Mouse (Mus musculus): Measurements from ENCODE around the gene Ascl3. TPM values are rescaled to one million over a fixed set of nuclear protein-coding genes. Genes with fewer than 3 reads are reported as not detected.

Gene Ascl3
- not detected in 2 replicates for polyA plus RNA-seq (2015; fragmentation: Nextera tagmentation; extraction: Ambion mirVana)

DNA sequence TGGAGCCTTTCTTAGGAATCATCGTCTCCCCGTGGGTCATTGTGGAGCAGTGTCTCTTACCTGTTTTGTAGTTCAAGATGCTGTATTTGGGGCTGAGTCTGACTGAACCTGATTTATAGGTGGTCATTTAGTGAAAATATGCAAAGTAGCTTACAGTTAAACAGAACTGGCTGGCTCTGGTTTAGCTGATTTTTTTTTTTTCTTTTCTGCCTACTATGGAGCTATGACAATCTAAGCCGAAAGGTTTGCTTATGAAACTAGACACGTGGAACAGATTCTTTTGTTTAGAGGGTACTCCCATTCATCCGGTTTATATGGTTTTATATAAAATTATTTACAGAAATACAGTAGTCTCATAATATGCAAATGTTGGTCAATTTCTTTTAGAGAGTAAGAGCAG is at the start of gene Ascl3:
TSS of gene Ascl3 (minus strand) at position 101 of the 400 bp plus-strand sequence.
- no peak for ATAC-seq (ENCODE audit: insufficient read depth)
- Histone ChIP-seq H3K4me2 (no peak within 1 kb of the TSS), H3K27ac (replicated peaks) (no peak within 1 kb of the TSS), H3K9me3 (replicated peaks) (no peaks in the 10 kb centered on the region), H3K36me3 (replicated peaks) (peaks cover 10% of the 10 kb centered on the region; the same call in 1 of the 2 replicates), H3K4me3 (replicated peaks) (no peak within 1 kb of the TSS), H3K9ac (no peak within 1 kb of the TSS), H3K4me1 (replicated peaks) (no peaks in the 10 kb centered on the region), H3K27me3 (no peaks in the 10 kb centered on the region)
- WGBS (ENCODE audit: insufficient replicate concordance) = 67% methylated on average over 5 of the region's 5 CpGs

DNA sequence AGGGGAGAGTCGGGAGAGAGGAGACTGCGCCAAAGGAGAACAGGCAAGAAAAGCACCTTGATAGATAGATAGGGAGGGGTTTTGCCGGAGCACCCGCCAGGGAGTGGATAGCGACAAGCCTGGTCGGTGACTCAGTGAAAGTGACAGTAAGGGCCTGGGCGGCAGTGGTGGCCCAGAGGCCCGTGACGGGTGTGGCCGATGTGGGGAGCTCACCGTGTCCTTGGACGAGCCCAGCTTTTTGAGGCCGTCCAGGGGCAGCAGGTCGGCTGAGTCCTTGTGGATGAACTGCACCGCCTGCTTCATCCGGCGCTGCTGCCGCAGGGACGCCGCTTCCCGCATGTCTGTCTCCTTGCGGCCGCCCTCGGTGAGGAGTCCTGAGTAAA is 49.6 kb upstream of the Ascl3 start:
- H3K27ac ChIP-seq (replicated peaks) = no peak overlapping the region
- peak overlapping the region; percentile 55 for H3K4me3 ChIP-seq (replicated peaks)
- H3K9me3 ChIP-seq (replicated peaks) = no peaks in the 10 kb centered on the region
- ATAC-seq (ENCODE audit: insufficient read depth) = peak; percentile 73
- peaks cover 74% of the 10 kb centered on the region for H3K27me3 ChIP-seq
- H3K9ac ChIP-seq = peak overlapping the region; percentile 40; the same call in 1 of the 2 replicates
- H3K4me2 ChIP-seq = peak overlapping the region; percentile 88
- peaks cover 16% of the 10 kb centered on the region for H3K4me1 ChIP-seq (replicated peaks)
- WGBS (ENCODE audit: insufficient replicate concordance) = 2% methylated on average over 24 of the region's 24 CpGs
- H3K36me3 ChIP-seq (replicated peaks) = no peaks in the 10 kb centered on the region

DNA sequence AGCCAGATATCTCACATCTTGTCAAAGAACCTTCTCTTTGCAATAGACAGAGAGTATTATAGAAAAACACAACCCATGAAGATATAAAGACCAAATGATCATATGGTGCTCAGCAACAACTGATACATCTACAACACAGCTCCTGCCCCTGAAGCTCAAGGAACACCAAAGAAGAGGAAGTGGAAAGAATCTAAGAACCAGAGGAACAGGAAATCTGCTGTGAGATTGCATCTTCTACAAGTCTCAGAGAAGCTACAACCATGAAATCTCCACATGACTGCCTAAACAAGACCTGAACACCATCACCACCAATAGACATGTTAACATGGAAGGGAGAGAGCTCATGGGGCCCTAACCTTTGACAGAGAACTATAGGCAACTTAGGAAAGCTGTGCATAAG is 40.7 kb upstream of the Ascl3 start:
- Histone ChIP-seq H3K27me3 (peaks cover 4% of the 10 kb centered on the region; the same call in 1 of the 2 replicates), H3K4me1 (replicated peaks) (peaks cover 22% of the 10 kb centered on the region), H3K36me3 (replicated peaks) (no peaks in the 10 kb centered on the region), H3K4me3 (replicated peaks) (no peak overlapping the region), H3K4me2 (no peak overlapping the region), H3K9me3 (replicated peaks) (no peaks in the 10 kb centered on the region), H3K9ac (no peak overlapping the region), H3K27ac (replicated peaks) (no peak overlapping the region)
- no peak for ATAC-seq (ENCODE audit: insufficient read depth)

- H3K4me3 ChIP-seq (replicated peaks) = no peak overlapping the region
- H3K4me1 ChIP-seq (replicated peaks) = peaks cover 31% of the 10 kb centered on the region
- H3K9ac ChIP-seq = no peak overlapping the region
- H3K27ac ChIP-seq (replicated peaks) = no peak overlapping the region
- ATAC-seq (ENCODE audit: insufficient read depth) = no peak
- H3K36me3 ChIP-seq (replicated peaks) = no peaks in the 10 kb centered on the region
- no peak overlapping the region for H3K4me2 ChIP-seq
- WGBS (ENCODE audit: insufficient replicate concordance) = 10% methylated on average over 2 of the region's 2 CpGs
- H3K9me3 ChIP-seq (replicated peaks) = no peaks in the 10 kb centered on the region
- no peaks in the 10 kb centered on the region for H3K27me3 ChIP-seq
Observed at GRCm38 (mm10) chr7:109768699-109769383, 37.3 kb upstream of the Ascl3 start.

DNA sequence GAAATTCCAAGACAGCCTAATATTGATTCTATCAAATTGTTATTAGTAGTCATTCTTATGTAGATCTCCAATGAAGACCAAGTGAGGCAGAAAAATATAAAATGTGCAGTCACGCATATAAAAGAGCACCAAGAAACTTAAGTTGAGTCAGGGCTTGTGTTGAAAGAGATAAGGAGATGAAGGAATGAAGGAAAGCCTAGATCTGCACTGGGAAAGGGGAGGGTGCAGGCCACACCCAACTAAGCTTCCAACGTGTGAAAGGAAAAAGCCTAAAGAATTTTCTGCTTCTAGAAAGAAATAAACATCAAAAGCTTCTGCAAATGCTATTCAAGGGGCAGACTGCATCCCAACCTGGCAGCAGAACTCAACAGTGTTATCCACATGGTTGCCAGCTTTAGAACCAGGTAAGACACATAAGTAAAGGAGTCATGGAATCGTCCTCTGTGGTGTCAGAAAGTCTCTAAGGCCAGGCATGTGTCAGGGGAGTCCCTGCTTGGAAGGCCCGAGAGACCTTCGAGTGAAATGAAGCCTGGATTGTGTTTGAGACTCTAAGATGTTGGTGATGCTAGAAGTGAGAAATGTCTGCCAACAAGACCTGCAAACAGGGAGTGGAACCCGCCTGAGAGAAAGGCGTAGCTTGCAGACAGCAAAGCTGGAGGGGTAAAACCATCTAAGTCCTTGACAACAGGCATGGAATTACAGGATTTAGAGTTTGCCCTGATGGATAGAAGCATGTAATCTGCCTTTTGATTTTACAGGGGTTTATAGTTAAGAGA is 36.2 kb upstream of the Ascl3 start:
- H3K9me3 ChIP-seq (replicated peaks) = no peaks in the 10 kb centered on the region
- peaks cover 31% of the 10 kb centered on the region for H3K4me1 ChIP-seq (replicated peaks)
- WGBS (ENCODE audit: insufficient replicate concordance) = 50% methylated on average over 7 of the region's 7 CpGs
- no peak overlapping the region for H3K4me3 ChIP-seq (replicated peaks)
- peak; percentile 86 for ATAC-seq (ENCODE audit: insufficient read depth)
- H3K36me3 ChIP-seq (replicated peaks) = no peaks in the 10 kb centered on the region
- no peaks in the 10 kb centered on the region for H3K27me3 ChIP-seq
- peak overlapping the region; percentile 42 for H3K4me2 ChIP-seq
- H3K27ac ChIP-seq (replicated peaks) = peak overlapping the region; percentile 19; the same call in 1 of the 2 replicates
- no peak overlapping the region for H3K9ac ChIP-seq

GRCm38 (mm10) chr7:109764009-109764408 is 32.5 kb upstream of the Ascl3 start:
- Histone ChIP-seq H3K27ac (replicated peaks) (no peak overlapping the region), H3K36me3 (replicated peaks) (no peaks in the 10 kb centered on the region), H3K9me3 (replicated peaks) (no peaks in the 10 kb centered on the region), H3K27me3 (no peaks in the 10 kb centered on the region), H3K4me2 (no peak overlapping the region), H3K9ac (no peak overlapping the region), H3K4me3 (replicated peaks) (no peak overlapping the region), H3K4me1 (replicated peaks) (peaks cover 26% of the 10 kb centered on the region)
- ATAC-seq (ENCODE audit: insufficient read depth) = no peak
- 51% methylated on average over 2 of the region's 2 CpGs for WGBS (ENCODE audit: insufficient replicate concordance)

DNA sequence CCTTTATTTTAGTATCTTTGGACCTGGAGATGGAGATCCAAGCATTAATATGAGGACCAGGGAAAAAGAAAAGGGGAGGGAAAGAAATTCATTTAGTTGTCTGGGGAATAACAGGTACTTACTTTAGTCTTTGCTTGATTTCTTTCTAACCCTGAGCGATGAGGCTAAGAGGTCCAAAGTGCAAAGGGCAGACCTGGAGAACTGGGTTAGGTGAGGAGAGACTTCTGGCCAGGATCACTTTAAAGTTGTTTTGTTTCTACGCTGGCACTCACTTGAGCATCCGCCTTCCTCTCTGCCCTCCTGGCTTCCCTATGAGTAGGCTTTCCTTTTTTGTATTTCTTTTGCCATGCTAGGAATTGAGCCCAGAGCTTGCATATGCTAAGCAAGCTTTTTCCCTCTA is 24.8 kb upstream of the Ascl3 start:
- H3K36me3 ChIP-seq (replicated peaks) = no peaks in the 10 kb centered on the region
- no peak overlapping the region for H3K4me3 ChIP-seq (replicated peaks)
- H3K4me2 ChIP-seq = no peak overlapping the region
- no peak for ATAC-seq (ENCODE audit: insufficient read depth)
- H3K4me1 ChIP-seq (replicated peaks) = peaks cover 26% of the 10 kb centered on the region
- H3K9ac ChIP-seq = no peak overlapping the region
- H3K9me3 ChIP-seq (replicated peaks) = no peaks in the 10 kb centered on the region
- WGBS (ENCODE audit: insufficient replicate concordance) = 80% methylated on average over 3 of the region's 3 CpGs
- no peak overlapping the region for H3K27ac ChIP-seq (replicated peaks)
- no peaks in the 10 kb centered on the region for H3K27me3 ChIP-seq

DNA sequence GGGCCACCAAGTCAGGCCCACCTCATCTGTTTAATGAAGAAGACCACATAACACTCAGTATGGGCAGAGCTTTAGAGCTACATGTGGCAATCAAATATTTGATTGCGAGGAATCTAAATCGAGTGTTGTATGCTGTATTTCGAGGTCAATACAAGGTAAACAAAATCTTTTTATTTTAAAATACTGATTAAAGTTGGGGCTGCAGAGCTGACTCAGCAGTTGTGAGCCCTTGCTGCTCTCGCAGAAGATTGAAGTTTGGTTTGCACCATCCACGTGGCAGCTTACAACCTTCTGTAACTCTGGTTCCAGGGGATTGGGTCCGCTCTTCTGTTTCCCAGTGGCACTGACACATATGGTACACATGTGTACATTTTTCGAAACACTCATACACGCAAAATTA is 22.5 kb upstream of the Ascl3 start:
- H3K4me3 ChIP-seq (replicated peaks) = no peak overlapping the region
- WGBS (ENCODE audit: insufficient replicate concordance) = 71% methylated on average over 8 of the region's 8 CpGs
- peaks cover 2% of the 10 kb centered on the region; the same call in 1 of the 2 replicates for H3K36me3 ChIP-seq (replicated peaks)
- ATAC-seq (ENCODE audit: insufficient read depth) = no peak
- no peak overlapping the region for H3K4me2 ChIP-seq
- no peak overlapping the region for H3K9ac ChIP-seq
- no peak overlapping the region for H3K27ac ChIP-seq (replicated peaks)
- H3K27me3 ChIP-seq = no peaks in the 10 kb centered on the region
- H3K4me1 ChIP-seq (replicated peaks) = peaks cover 33% of the 10 kb centered on the region
- no peaks in the 10 kb centered on the region for H3K9me3 ChIP-seq (replicated peaks)

DNA sequence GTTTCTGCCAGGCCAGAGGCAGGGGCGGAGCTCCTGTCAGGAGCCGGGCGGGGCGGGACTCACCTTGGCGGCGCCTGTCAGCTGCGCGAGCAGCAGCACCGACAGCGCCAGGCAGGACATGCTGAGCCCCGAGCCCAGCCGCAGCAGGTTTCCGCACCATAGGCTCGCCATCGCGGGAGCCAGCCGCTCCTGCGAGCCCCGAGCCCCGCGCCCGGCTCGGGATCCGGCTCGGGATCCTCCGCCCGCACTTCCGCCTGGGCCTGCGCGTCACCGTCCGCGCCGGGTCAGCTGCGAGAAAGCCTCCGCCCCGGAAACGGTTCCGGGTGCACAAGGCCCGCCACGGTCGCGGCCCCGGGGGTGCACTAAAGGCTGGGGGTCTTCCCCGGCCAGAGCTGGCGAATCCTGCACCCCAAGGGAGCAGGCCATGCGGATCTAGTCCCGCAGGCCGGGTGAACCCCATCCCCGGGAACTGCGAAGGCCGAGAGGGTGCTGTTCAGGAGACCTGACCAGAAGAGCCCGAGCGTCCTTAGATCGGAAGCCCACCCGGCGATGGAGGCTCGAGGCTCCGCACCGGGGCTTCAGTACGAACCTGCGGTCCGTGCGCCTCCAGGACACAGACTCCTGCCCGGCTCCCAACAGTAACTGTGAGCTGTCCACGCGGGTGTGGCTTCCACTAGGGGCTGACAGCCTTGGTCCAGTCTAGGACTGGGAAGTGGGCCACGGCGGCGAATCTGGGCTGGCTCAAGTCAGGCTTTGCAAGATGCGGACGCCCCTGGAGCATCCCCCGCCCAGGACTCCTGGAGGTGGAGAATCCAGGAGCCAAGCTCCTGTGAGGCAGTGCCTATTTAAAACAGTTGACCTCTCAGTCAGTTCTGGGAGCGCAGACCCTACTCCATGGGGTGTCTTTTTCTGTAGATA is 20.7 kb upstream of the Ascl3 start, which contains the start of gene Tmem9b:
TSS of gene Tmem9b (minus strand) at position 868 of the 918 bp plus-strand sequence.
- H3K36me3 ChIP-seq (replicated peaks) = peaks cover 9% of the 10 kb centered on the region
- no peaks in the 10 kb centered on the region for H3K9me3 ChIP-seq (replicated peaks)
- H3K4me3 ChIP-seq (replicated peaks) = peak within 1 kb of the TSS; percentile 71
- peak; percentile 89 for ATAC-seq (ENCODE audit: insufficient read depth)
- H3K4me1 ChIP-seq (replicated peaks) = peaks cover 33% of the 10 kb centered on the region
- peak within 1 kb of the TSS; percentile 91 for H3K4me2 ChIP-seq
- peak within 1 kb of the TSS; percentile 84 for H3K27ac ChIP-seq (replicated peaks)
- H3K27me3 ChIP-seq = no peaks in the 10 kb centered on the region
- H3K9ac ChIP-seq = peak within 1 kb of the TSS; percentile 88
- WGBS (ENCODE audit: insufficient replicate concordance) = under 1% methylated on average over 69 of the region's 74 CpGs

- H3K4me3 ChIP-seq (replicated peaks) = peak overlapping the region; percentile 71
- H3K36me3 ChIP-seq (replicated peaks) = peaks cover 9% of the 10 kb centered on the region
- peak overlapping the region; percentile 91 for H3K4me2 ChIP-seq
- H3K4me1 ChIP-seq (replicated peaks) = peaks cover 33% of the 10 kb centered on the region
- peak; percentile 5; the same call in 1 of the 2 replicates for ATAC-seq (ENCODE audit: insufficient read depth)
- peak overlapping the region; percentile 84 for H3K27ac ChIP-seq (replicated peaks)
- no peaks in the 10 kb centered on the region for H3K9me3 ChIP-seq (replicated peaks)
- H3K27me3 ChIP-seq = no peaks in the 10 kb centered on the region
- under 1% methylated on average over 13 of the region's 13 CpGs for WGBS (ENCODE audit: insufficient replicate concordance)
- peak overlapping the region; percentile 88 for H3K9ac ChIP-seq
Observed at GRCm38 (mm10) chr7:109751427-109752007, 20.0 kb upstream of the Ascl3 start.
